Mouse (Mus musculus): Measurements from ENCODE around the gene Nelfe. TPM values are rescaled to one million over a fixed set of nuclear protein-coding genes. Genes with fewer than 3 reads are reported as not detected.

Gene Nelfe
- polyA plus RNA-seq, 2 experiments, result 37.5 to 42.7 TPM

DNA sequence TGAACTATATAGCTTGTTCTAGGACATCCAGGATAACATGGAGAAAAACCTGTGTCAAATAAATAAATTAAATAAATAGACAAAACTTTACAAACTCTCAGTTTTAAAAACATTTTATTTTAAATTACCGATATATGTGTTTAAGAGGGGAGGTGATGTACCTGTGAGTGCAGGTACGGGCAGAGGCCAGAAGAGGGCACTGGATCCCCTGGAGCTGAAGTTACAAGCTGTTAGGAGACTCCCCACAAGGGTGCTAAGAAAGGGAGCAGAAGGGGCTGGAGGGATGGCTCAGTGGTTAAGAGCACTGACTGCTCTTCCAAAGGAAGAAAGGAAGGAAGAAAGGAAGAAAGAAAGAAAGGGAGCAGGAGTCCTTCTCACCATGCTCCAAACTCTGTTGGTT, 41.2 kb downstream of the Nelfe start:
- Histone ChIP-seq H3K27me3 (ENCODE audit: control insufficient read depth, insufficient read depth, low read length) (no peaks in the 10 kb centered on the region), H3K27ac (no peak overlapping the region), H3K9ac (replicated peaks) (no peak overlapping the region), H3K4me2 (ENCODE audit: low read depth) (no peak overlapping the region), H3K4me1 (replicated peaks; ENCODE audit: control insufficient read depth in 2 of 2, insufficient read depth in 2 of 2, low read length in 1 of 2) (peaks cover 3 to 10% of the 10 kb centered on the region in 2 experiments), H3K4me3 (ENCODE audit: insufficient read depth in 1 of 2, low read depth in 2 of 2, low read length in 2 of 2) (no peak overlapping the region), H3K36me3 (replicated peaks; ENCODE audit: control insufficient read depth, insufficient read depth, low read depth) (no peaks in the 10 kb centered on the region), H3K9me3 (ENCODE audit: control insufficient read depth, low read length) (no peaks in the 10 kb centered on the region)
- no peak for DNase-seq (ENCODE audit: low read depth in 3 of 3, low spot score in 3 of 3)
- no peak for ATAC-seq (ENCODE audit: insufficient read depth)
- no peak for TF ChIP-seq EP300 (IDR thresholded peaks at IDR 0.05; ENCODE audit: low read depth)
- TF ChIP-seq CTCF (IDR thresholded peaks at IDR 0.05; ENCODE audit: low read depth), result peak; percentile 57
- 85% methylated on average over 2 of the region's 2 CpGs for WGBS (ENCODE audit: insufficient replicate concordance)

GRCm38 (mm10) chr17:34893072-34893824, 43.1 kb downstream of the Nelfe start:
- 75% methylated on average over 12 of the region's 12 CpGs for WGBS (ENCODE audit: insufficient replicate concordance)
- H3K27me3 ChIP-seq (ENCODE audit: control insufficient read depth, insufficient read depth, low read length), result no peaks in the 10 kb centered on the region
- H3K27ac ChIP-seq, result peak overlapping the region; percentile 46
- H3K4me2 ChIP-seq (ENCODE audit: low read depth), result peak overlapping the region; percentile 96
- ATAC-seq (ENCODE audit: insufficient read depth) (no peak), DNase-seq (ENCODE audit: low read depth in 3 of 3, low spot score in 3 of 3) (no peak)
- peak overlapping the region; percentile 39; the same call in 1 of the 2 replicates for H3K9ac ChIP-seq (replicated peaks)
- H3K36me3 ChIP-seq (replicated peaks; ENCODE audit: control insufficient read depth, insufficient read depth, low read depth), result no peaks in the 10 kb centered on the region
- no peaks in the 10 kb centered on the region for H3K9me3 ChIP-seq (ENCODE audit: control insufficient read depth, low read length)
- no peak for TF ChIP-seq EP300 (IDR thresholded peaks at IDR 0.05; ENCODE audit: low read depth)
- peak overlapping the region; percentile 66 to 68 for H3K4me3 ChIP-seq (ENCODE audit: insufficient read depth in 1 of 2, low read depth in 2 of 2, low read length in 2 of 2)
- peaks cover 9 to 18% of the 10 kb centered on the region in 2 experiments for H3K4me1 ChIP-seq (replicated peaks; ENCODE audit: control insufficient read depth in 2 of 2, insufficient read depth in 2 of 2, low read length in 1 of 2)

- Histone ChIP-seq H3K36me3 (replicated peaks; ENCODE audit: control insufficient read depth, insufficient read depth, low read depth) (no peaks in the 10 kb centered on the region), H3K9ac (replicated peaks) (peak overlapping the region; percentile 75), H3K4me2 (ENCODE audit: low read depth) (peak overlapping the region; percentile 96), H3K4me1 (replicated peaks; ENCODE audit: control insufficient read depth in 2 of 2, insufficient read depth in 2 of 2, low read length in 1 of 2) (peaks cover 9 to 18% of the 10 kb centered on the region in 2 experiments), H3K9me3 (ENCODE audit: control insufficient read depth, low read length) (no peaks in the 10 kb centered on the region), H3K27ac (peak overlapping the region; percentile 50), H3K4me3 (ENCODE audit: insufficient read depth in 1 of 2, low read depth in 2 of 2, low read length in 2 of 2) (peak overlapping the region; percentile 66 to 68), H3K27me3 (ENCODE audit: control insufficient read depth, insufficient read depth, low read length) (no peaks in the 10 kb centered on the region)
- peak; percentile 68 for TF ChIP-seq EP300 (IDR thresholded peaks at IDR 0.05; ENCODE audit: low read depth)
- 0 out of 2 replicates have a peak, but pooled peaks have one; percentile 11 for TF ChIP-seq CTCF (IDR thresholded peaks at IDR 0.05; ENCODE audit: low read depth)
- peak; percentile 76 to 79 (median 79) for DNase-seq (ENCODE audit: low read depth in 3 of 3, low spot score in 3 of 3)
- ATAC-seq (ENCODE audit: insufficient read depth), result peak; percentile 84
- WGBS (ENCODE audit: insufficient replicate concordance), result under 1% methylated on average over 44 of the region's 51 CpGs
These were observed 43.9 kb downstream of the Nelfe start for GRCm38 (mm10) chr17:34894074-34894597.

GRCm38 (mm10) chr17:34894801-34895530, 44.8 kb downstream of the Nelfe start:
- ATAC-seq (ENCODE audit: insufficient read depth) (no peak), DNase-seq (ENCODE audit: low read depth in 3 of 3, low spot score in 3 of 3) (no peak)
- WGBS (ENCODE audit: insufficient replicate concordance), result 17% methylated on average over 48 of the region's 51 CpGs
- Histone ChIP-seq H3K27ac (peak overlapping the region; percentile 50), H3K4me3 (ENCODE audit: insufficient read depth in 1 of 2, low read depth in 2 of 2, low read length in 2 of 2) (peak overlapping the region; percentile 56 to 68), H3K9ac (replicated peaks) (peak overlapping the region; percentile 75), H3K4me2 (ENCODE audit: low read depth) (peak overlapping the region; percentile 96), H3K4me1 (replicated peaks; ENCODE audit: control insufficient read depth in 2 of 2, insufficient read depth in 2 of 2, low read length in 1 of 2) (peaks cover 9 to 18% of the 10 kb centered on the region in 2 experiments), H3K27me3 (ENCODE audit: control insufficient read depth, insufficient read depth, low read length) (no peaks in the 10 kb centered on the region), H3K36me3 (replicated peaks; ENCODE audit: control insufficient read depth, insufficient read depth, low read depth) (no peaks in the 10 kb centered on the region), H3K9me3 (ENCODE audit: control insufficient read depth, low read length) (no peaks in the 10 kb centered on the region)
- TF ChIP-seq EP300 (IDR thresholded peaks at IDR 0.05; ENCODE audit: low read depth) (no peak), CTCF (IDR thresholded peaks at IDR 0.05; ENCODE audit: low read depth) (no peak)

DNA sequence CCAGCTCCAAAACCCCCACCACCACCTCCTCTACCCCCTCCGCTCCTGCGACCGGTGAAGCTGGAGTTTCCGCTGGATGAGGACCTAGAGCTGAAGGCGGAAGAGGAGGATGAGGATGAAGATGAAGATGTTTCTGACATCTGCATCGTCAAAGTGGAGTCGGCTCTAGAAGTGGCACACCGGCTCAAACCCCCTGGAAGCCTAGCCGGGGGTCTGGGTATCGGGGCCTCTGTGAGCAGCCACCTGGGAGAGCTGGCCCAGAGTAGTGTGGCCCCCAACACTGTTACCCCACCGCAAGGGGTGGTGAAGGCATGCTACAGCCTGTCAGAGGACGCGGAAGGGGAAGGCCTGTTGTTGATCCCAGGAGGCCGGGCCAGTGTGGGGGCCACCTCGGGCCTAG, 45.5 kb downstream of the Nelfe start:
- ATAC-seq (ENCODE audit: insufficient read depth) (no peak), DNase-seq (ENCODE audit: low read depth in 3 of 3, low spot score in 3 of 3) (no peak)
- H3K4me3 ChIP-seq (ENCODE audit: insufficient read depth in 1 of 2, low read depth in 2 of 2, low read length in 2 of 2), result no peak overlapping the region
- H3K4me2 ChIP-seq (ENCODE audit: low read depth), result no peak overlapping the region
- no peak overlapping the region for H3K27ac ChIP-seq
- no peaks in the 10 kb centered on the region for H3K36me3 ChIP-seq (replicated peaks; ENCODE audit: control insufficient read depth, insufficient read depth, low read depth)
- no peak overlapping the region for H3K9ac ChIP-seq (replicated peaks)
- WGBS (ENCODE audit: insufficient replicate concordance), result 90% methylated on average over 15 of the region's 15 CpGs
- no peak for TF ChIP-seq EP300 (IDR thresholded peaks at IDR 0.05; ENCODE audit: low read depth)
- TF ChIP-seq CTCF (IDR thresholded peaks at IDR 0.05; ENCODE audit: low read depth), result no peak
- H3K27me3 ChIP-seq (ENCODE audit: control insufficient read depth, insufficient read depth, low read length), result no peaks in the 10 kb centered on the region
- H3K9me3 ChIP-seq (ENCODE audit: control insufficient read depth, low read length), result no peaks in the 10 kb centered on the region
- H3K4me1 ChIP-seq (replicated peaks; ENCODE audit: control insufficient read depth in 2 of 2, insufficient read depth in 2 of 2, low read length in 1 of 2), result peaks cover 9 to 22% of the 10 kb centered on the region in 2 experiments

Measured in liver, embryonic 14.5 days (tissue).